ENCODE assay signal across 8 mouse cellular contexts in genomic region chr11:21571700-21572381, GRCm38 (mm10). TPM values are rescaled to one million over a fixed set of nuclear protein-coding genes. Genes with fewer than 3 reads are reported as not detected.
DNase-seq lines count a peak whose midpoint lies in the region; ATAC-seq lines count a peak whose summit lies in the region.

Wdpcp (plus strand) TSS chr11:21572235.
Mdh1 (minus strand) TSS chr11:21572367.

- peak; percentile 86 for ATAC-seq in megakaryocyte progenitor cell, adult 5-6 weeks (replicated peaks; ENCODE audit: poor library complexity)

- peak; percentile 98 for DNase-seq in adipocyte (ENCODE audit: low spot score)
- DNase-seq in embryo, embryonic 10 days (ENCODE audit: low spot score), result peak; percentile 97
- peak; percentile 80 for DNase-seq in gastrocnemius, postnatal 10 days
- DNase-seq in induced T-regulatory cell, adult 2 months (ENCODE audit: low read depth), result peak; percentile 98
- peak; percentile 97 to 98 for DNase-seq in left cerebral cortex, adult 9 months (ENCODE audit: low spot score in 2 of 2)
- peak; percentile 91 for DNase-seq in right cerebral cortex, postnatal 14 days
- DNase-seq in urinary bladder, postnatal 36 days (ENCODE audit: low spot score in 2 of 2), result peak; percentile 90 to 95

RNA-seq across cellular contexts. Expression of gene Wdpcp, which starts in this region (rescaled TPM):
- 1 to 10 TPM; 4.6 to 5.0 TPM for total RNA-seq in gastrocnemius, postnatal 10 days (2021)
- total RNA-seq in megakaryocyte progenitor cell, adult 5-6 weeks (2015), result 5.3 and 7.3 TPM in 2 replicates
- total RNA-seq in megakaryocyte progenitor cell, adult 5-6 weeks (2017), result 14.4 and 27.1 TPM in 2 replicates

RNA-seq across cellular contexts. Expression of gene Mdh1, which starts in this region (rescaled TPM):
- 100 to 1,000 TPM; 419 to 455 TPM for total RNA-seq in gastrocnemius, postnatal 10 days (2021)
- 219 and 221 TPM in 2 replicates for total RNA-seq in megakaryocyte progenitor cell, adult 5-6 weeks (2015)
- 138 and 144 TPM in 2 replicates for total RNA-seq in megakaryocyte progenitor cell, adult 5-6 weeks (2017)

Comparison
In these comparisons a context has a peak if more than half of its experiments do, and no peak if none do; other contexts are left out.
1. Peak in every context shown above with its lines: DNase-seq and ATAC-seq.